Mouse (Mus musculus) liver, postnatal 0 days (tissue): ENCODE results near the gene Hfe2.
A peak's percentile ranks its signal among the peaks of the same experiment; 100 is the strongest.

Experiments
- CTCF ChIP-seq: sonication (generic); IDR thresholded peaks from 2 replicates; pipeline ENCODE4 v1.5.1; 2016; ENCODE audit warnings: antibody characterized with exemption, low read depth
- EP300 ChIP-seq: IDR thresholded peaks from 2 replicates; pipeline ENCODE4 v1.6.1; 2016; ENCODE audit warnings: antibody characterized with exemption, low read depth, mild to moderate bottlenecking

DNA sequence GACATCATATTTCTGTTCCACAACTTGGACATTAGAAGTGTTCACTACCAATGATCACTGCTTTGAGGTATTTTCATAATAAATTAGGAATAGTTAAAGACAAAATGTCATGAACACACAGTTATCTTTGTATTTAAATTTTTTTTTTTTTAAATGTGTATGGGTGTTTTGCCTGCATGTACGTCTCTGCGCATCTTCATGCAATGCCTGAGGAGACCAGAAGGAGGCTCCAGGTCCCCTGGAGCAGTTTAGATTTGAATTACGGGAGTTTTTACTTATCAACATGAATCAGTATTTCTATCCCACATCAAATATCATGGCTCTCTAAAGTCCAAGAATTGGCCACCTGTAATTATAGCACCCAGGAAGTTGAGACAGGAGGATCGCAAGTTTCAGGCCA is 2.8 kb upstream of the Hfe2 start:
- TF ChIP-seq CTCF (peak; percentile 58), EP300 (no peak)
